Mouse (Mus musculus): ENCODE data around the gene Arfgap2. TPM values are rescaled to one million over a fixed set of nuclear protein-coding genes. Genes with fewer than 3 reads are reported as not detected.

Arfgap2 gene
- polyA plus RNA-seq, 1 experiment from 2014 or later, result 94.6 TPM

DNA sequence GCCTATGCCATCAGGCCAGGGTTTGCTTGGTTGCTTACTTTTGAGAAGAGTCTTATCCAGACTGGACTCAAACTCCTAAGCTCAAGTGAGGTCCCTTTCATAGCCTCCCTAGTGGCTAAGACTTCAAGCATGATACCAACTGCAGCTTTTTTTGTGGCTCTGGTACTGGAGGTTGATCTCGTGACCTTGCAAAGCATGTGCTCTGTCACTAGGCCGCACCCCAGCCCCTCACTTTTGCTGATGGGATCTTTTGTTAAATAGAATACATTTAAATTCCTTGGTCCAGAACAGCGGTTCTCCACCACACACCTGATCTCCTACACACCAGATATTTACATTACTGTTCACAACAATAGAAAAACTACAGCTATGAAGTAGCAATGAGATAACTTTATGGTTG, 29.5 kb downstream of the Arfgap2 start:
- Histone ChIP-seq H3K36me3 (ENCODE audit: control insufficient read depth, insufficient read depth, low read length) (no peaks in the 10 kb centered on the region), H3K4me2 (ENCODE audit: low read depth) (no peak overlapping the region), H3K27ac (ENCODE audit: low read depth, low read length) (no peak overlapping the region), H3K9ac (ENCODE audit: low read length) (no peak overlapping the region), H3K4me1 (ENCODE audit: control insufficient read depth, insufficient read depth, low read length) (no peaks in the 10 kb centered on the region), H3K9me3 (ENCODE audit: control insufficient read depth, low read length) (no peaks in the 10 kb centered on the region), H3K27me3 (ENCODE audit: control insufficient read depth, insufficient read depth, low read length) (no peaks in the 10 kb centered on the region), H3K4me3 (ENCODE audit: low read depth, low read length) (no peak overlapping the region)
- 88% methylated on average over 3 of the region's 3 CpGs for WGBS
- ATAC-seq (ENCODE audit: insufficient read depth, low FRiP score, low TSS enrichment) (no peak), DNase-seq (ENCODE audit: low spot score) (no peak)

GRCm38 (mm10) chr2:91295895-91296294, 31.1 kb downstream of the Arfgap2 start:
- 92% methylated on average over 5 of the region's 5 CpGs for whole genome bisulfite sequencing
- ATAC-seq (ENCODE audit: insufficient read depth, low FRiP score, low TSS enrichment) (no peak), DNase-seq (ENCODE audit: low spot score) (no peak)
- H3K9me3 ChIP-seq (ENCODE audit: control insufficient read depth, low read length), result no peaks in the 10 kb centered on the region
- H3K27ac ChIP-seq (ENCODE audit: low read depth, low read length), result no peak overlapping the region
- H3K27me3 ChIP-seq (ENCODE audit: control insufficient read depth, insufficient read depth, low read length), result no peaks in the 10 kb centered on the region
- H3K9ac ChIP-seq (ENCODE audit: low read length), result no peak overlapping the region
- H3K4me2 ChIP-seq (ENCODE audit: low read depth), result no peak overlapping the region
- H3K4me3 ChIP-seq (ENCODE audit: low read depth, low read length), result no peak overlapping the region
- H3K36me3 ChIP-seq (ENCODE audit: control insufficient read depth, insufficient read depth, low read length), result no peaks in the 10 kb centered on the region
- H3K4me1 ChIP-seq (ENCODE audit: control insufficient read depth, insufficient read depth, low read length), result no peaks in the 10 kb centered on the region

- H3K4me2 ChIP-seq (ENCODE audit: low read depth), result no peak overlapping the region
- 70% methylated on average over 3 of the region's 3 CpGs for WGBS
Measured at GRCm38 (mm10) chr2:91299156-91299555, 34.4 kb downstream of the Arfgap2 start.

GRCm38 (mm10) chr2:91300784-91301183, 36.0 kb downstream of the Arfgap2 start:
- no peak overlapping the region for H3K9ac ChIP-seq (ENCODE audit: low read length)
- H3K27ac ChIP-seq (ENCODE audit: low read depth, low read length), result no peak overlapping the region
- 89% methylated on average over 2 of the region's 2 CpGs for WGBS
- DNase-seq (ENCODE audit: low spot score) (no peak), ATAC-seq (ENCODE audit: insufficient read depth, low FRiP score, low TSS enrichment) (no peak)
- no peak overlapping the region for H3K4me3 ChIP-seq (ENCODE audit: low read depth, low read length)
- H3K4me1 ChIP-seq (ENCODE audit: control insufficient read depth, insufficient read depth, low read length), result no peaks in the 10 kb centered on the region
- no peaks in the 10 kb centered on the region for H3K36me3 ChIP-seq (ENCODE audit: control insufficient read depth, insufficient read depth, low read length)
- H3K4me2 ChIP-seq (ENCODE audit: low read depth), result no peak overlapping the region
- no peaks in the 10 kb centered on the region for H3K9me3 ChIP-seq (ENCODE audit: control insufficient read depth, low read length)
- H3K27me3 ChIP-seq (ENCODE audit: control insufficient read depth, insufficient read depth, low read length), result no peaks in the 10 kb centered on the region

More at GRCm38 (mm10) chr2:91299156-91299555, 34.4 kb downstream of the Arfgap2 start:
- H3K4me3 ChIP-seq (ENCODE audit: low read depth, low read length), result no peak overlapping the region
- no peaks in the 10 kb centered on the region for H3K27me3 ChIP-seq (ENCODE audit: control insufficient read depth, insufficient read depth, low read length)
- ATAC-seq (ENCODE audit: insufficient read depth, low FRiP score, low TSS enrichment) (no peak), DNase-seq (ENCODE audit: low spot score) (no peak)
- 0 out of 2 replicates have a peak overlapping the region, but pooled peaks have one; percentile 6 for H3K27ac ChIP-seq (ENCODE audit: low read depth, low read length)
- H3K4me1 ChIP-seq (ENCODE audit: control insufficient read depth, insufficient read depth, low read length), result no peaks in the 10 kb centered on the region
- no peaks in the 10 kb centered on the region for H3K36me3 ChIP-seq (ENCODE audit: control insufficient read depth, insufficient read depth, low read length)
- no peak overlapping the region for H3K9ac ChIP-seq (ENCODE audit: low read length)
- no peaks in the 10 kb centered on the region for H3K9me3 ChIP-seq (ENCODE audit: control insufficient read depth, low read length)

DNA sequence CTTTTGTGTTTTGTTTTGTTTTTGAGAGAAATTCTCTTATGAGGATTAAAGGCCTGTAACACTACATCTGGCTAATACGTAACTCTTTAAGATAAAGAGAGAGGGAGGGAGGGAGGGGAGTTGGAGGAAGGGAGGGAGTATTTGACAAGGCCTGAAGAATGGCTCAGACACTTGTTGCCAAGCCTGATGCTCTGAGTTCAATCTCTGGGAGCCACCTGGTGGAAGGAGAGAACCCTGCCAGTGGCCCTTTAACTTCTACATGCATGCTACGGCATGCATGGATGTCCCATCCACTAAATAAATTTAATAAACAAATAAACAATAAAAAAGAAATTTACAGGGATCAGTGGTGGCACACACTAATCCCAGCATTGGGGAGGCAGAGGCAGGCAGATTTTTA, 37.1 kb downstream of the Arfgap2 start:
- Histone ChIP-seq H3K9me3 (ENCODE audit: control insufficient read depth, low read length) (no peaks in the 10 kb centered on the region), H3K9ac (ENCODE audit: low read length) (no peak overlapping the region), H3K4me3 (ENCODE audit: low read depth, low read length) (no peak overlapping the region), H3K4me1 (ENCODE audit: control insufficient read depth, insufficient read depth, low read length) (no peaks in the 10 kb centered on the region), H3K27me3 (ENCODE audit: control insufficient read depth, insufficient read depth, low read length) (no peaks in the 10 kb centered on the region), H3K4me2 (ENCODE audit: low read depth) (no peak overlapping the region), H3K27ac (ENCODE audit: low read depth, low read length) (no peak overlapping the region), H3K36me3 (ENCODE audit: control insufficient read depth, insufficient read depth, low read length) (no peaks in the 10 kb centered on the region)
- DNase-seq (ENCODE audit: low spot score), result no peak
- WGBS, result 87% methylated on average over 2 of the region's 2 CpGs
- ATAC-seq (ENCODE audit: insufficient read depth, low FRiP score, low TSS enrichment), result no peak

GRCm38 (mm10) chr2:91302845-91303244, 38.1 kb downstream of the Arfgap2 start:
- Histone ChIP-seq H3K9me3 (ENCODE audit: control insufficient read depth, low read length) (no peaks in the 10 kb centered on the region), H3K27me3 (ENCODE audit: control insufficient read depth, insufficient read depth, low read length) (no peaks in the 10 kb centered on the region), H3K9ac (ENCODE audit: low read length) (no peak overlapping the region), H3K36me3 (ENCODE audit: control insufficient read depth, insufficient read depth, low read length) (no peaks in the 10 kb centered on the region), H3K4me2 (ENCODE audit: low read depth) (no peak overlapping the region), H3K27ac (ENCODE audit: low read depth, low read length) (no peak overlapping the region), H3K4me3 (ENCODE audit: low read depth, low read length) (no peak overlapping the region), H3K4me1 (ENCODE audit: control insufficient read depth, insufficient read depth, low read length) (no peaks in the 10 kb centered on the region)
- DNase-seq (ENCODE audit: low spot score), result no peak
- no peak for ATAC-seq (ENCODE audit: insufficient read depth, low FRiP score, low TSS enrichment)
- 67% methylated on average over 3 of the region's 3 CpGs for WGBS

- no peak overlapping the region for H3K4me3 ChIP-seq (ENCODE audit: low read depth, low read length)
- no peak overlapping the region for H3K4me2 ChIP-seq (ENCODE audit: low read depth)
- WGBS, result 95% methylated on average over 9 of the region's 9 CpGs
- ATAC-seq (ENCODE audit: insufficient read depth, low FRiP score, low TSS enrichment), result no peak
- H3K36me3 ChIP-seq (ENCODE audit: control insufficient read depth, insufficient read depth, low read length), result no peaks in the 10 kb centered on the region
- no peak overlapping the region for H3K9ac ChIP-seq (ENCODE audit: low read length)
- no peak for DNase-seq (ENCODE audit: low spot score)
- H3K9me3 ChIP-seq (ENCODE audit: control insufficient read depth, low read length), result no peaks in the 10 kb centered on the region
- H3K27me3 ChIP-seq (ENCODE audit: control insufficient read depth, insufficient read depth, low read length), result no peaks in the 10 kb centered on the region
- H3K27ac ChIP-seq (ENCODE audit: low read depth, low read length), result no peak overlapping the region
- no peaks in the 10 kb centered on the region for H3K4me1 ChIP-seq (ENCODE audit: control insufficient read depth, insufficient read depth, low read length)
Measured at GRCm38 (mm10) chr2:91305926-91306325, 41.2 kb downstream of the Arfgap2 start.

DNA sequence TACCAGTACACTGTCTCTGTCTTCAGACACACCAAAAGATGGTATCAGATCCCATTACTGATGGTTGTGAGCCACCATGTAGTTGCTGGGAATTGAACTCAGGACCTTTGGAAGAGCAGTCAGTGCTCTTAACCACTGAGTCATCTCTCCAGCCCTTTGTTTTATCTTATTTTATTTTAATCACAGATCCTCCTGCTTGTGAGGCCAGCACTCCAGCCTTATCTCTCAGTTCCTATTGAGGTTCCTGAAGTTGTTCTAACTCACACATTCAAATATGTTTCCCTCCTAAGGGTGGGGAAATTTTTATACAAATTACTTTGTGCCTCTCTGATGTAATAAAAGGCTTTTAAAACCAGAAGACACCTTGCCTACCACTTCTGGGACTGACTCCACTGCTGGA, 41.8 kb downstream of the Arfgap2 start:
- H3K36me3 ChIP-seq (ENCODE audit: control insufficient read depth, insufficient read depth, low read length), result no peaks in the 10 kb centered on the region
- no peak overlapping the region for H3K4me2 ChIP-seq (ENCODE audit: low read depth)
- DNase-seq (ENCODE audit: low spot score) (no peak), ATAC-seq (ENCODE audit: insufficient read depth, low FRiP score, low TSS enrichment) (no peak)
- H3K9ac ChIP-seq (ENCODE audit: low read length), result no peak overlapping the region
- no peaks in the 10 kb centered on the region for H3K4me1 ChIP-seq (ENCODE audit: control insufficient read depth, insufficient read depth, low read length)
- H3K27ac ChIP-seq (ENCODE audit: low read depth, low read length), result no peak overlapping the region
- no peak overlapping the region for H3K4me3 ChIP-seq (ENCODE audit: low read depth, low read length)
- no peaks in the 10 kb centered on the region for H3K9me3 ChIP-seq (ENCODE audit: control insufficient read depth, low read length)
- no peaks in the 10 kb centered on the region for H3K27me3 ChIP-seq (ENCODE audit: control insufficient read depth, insufficient read depth, low read length)

- H3K4me1 ChIP-seq (ENCODE audit: control insufficient read depth, insufficient read depth, low read length), result peaks cover 8% of the 10 kb centered on the region; the same call in 1 of the 2 replicates
- no peaks in the 10 kb centered on the region for H3K36me3 ChIP-seq (ENCODE audit: control insufficient read depth, insufficient read depth, low read length)
- DNase-seq (ENCODE audit: low spot score) (no peak), ATAC-seq (ENCODE audit: insufficient read depth, low FRiP score, low TSS enrichment) (no peak)
- H3K27ac ChIP-seq (ENCODE audit: low read depth, low read length), result no peak overlapping the region
- no peak overlapping the region for H3K4me2 ChIP-seq (ENCODE audit: low read depth)
- 51% methylated on average over 5 of the region's 5 CpGs for WGBS
- no peaks in the 10 kb centered on the region for H3K27me3 ChIP-seq (ENCODE audit: control insufficient read depth, insufficient read depth, low read length)
- no peak overlapping the region for H3K4me3 ChIP-seq (ENCODE audit: low read depth, low read length)
- H3K9me3 ChIP-seq (ENCODE audit: control insufficient read depth, low read length), result no peaks in the 10 kb centered on the region
- H3K9ac ChIP-seq (ENCODE audit: low read length), result no peak overlapping the region
Measured at GRCm38 (mm10) chr2:91308680-91309079, 43.9 kb downstream of the Arfgap2 start.

All from neural tube, embryonic 11.5 days (tissue).